Mouse (Mus musculus) thymus, adult 2 months (tissue): ENCODE results near the gene Prr15l.

Experiments
- CTCF ChIP-seq: fragments of 200-500 bp; IDR thresholded peaks from 2 replicates; pipeline ENCODE4 v1.5.1; 2012; ENCODE audit warnings: mild to moderate bottlenecking, control low read depth, low read length, moderate library complexity, borderline replicate concordance; ENCODE audit not compliant: control insufficient read depth, poor library complexity, insufficient read depth; ENCODE audit errors: extremely low read depth
- POLR2A ChIP-seq: fragments of 200-500 bp; IDR thresholded peaks from 2 replicates; pipeline ENCODE4 v1.6.1; 2012; ENCODE audit warnings: mild to moderate bottlenecking, low read length, control low read depth, moderate library complexity; ENCODE audit not compliant: control insufficient read depth, poor library complexity, insufficient read depth; ENCODE audit errors: extremely low read depth

- TF ChIP-seq CTCF (no peak), POLR2A (no peak)
These were observed 41.4 kb downstream of the Prr15l start for GRCm38 (mm10) chr11:96969280-96969722.
